Mouse (Mus musculus): ENCODE results near the gene Pdzk1.

- no peak for TF ChIP-seq CTCF (IDR thresholded peaks at IDR 0.05; ENCODE audit: low read depth)
- no peak for TF ChIP-seq EP300 (IDR thresholded peaks at IDR 0.05; ENCODE audit: low read depth)
Measured at GRCm38 (mm10) chr3:96782236-96782635, 46.8 kb upstream of the Pdzk1 start.
